Mouse (Mus musculus) heart, embryonic 14.5 days (tissue): ENCODE data around the gene Olfr1175-ps. TPM values are rescaled to one million over a fixed set of nuclear protein-coding genes. Genes with fewer than 3 reads are reported as not detected.

Source experiments
- ATAC-seq: fragments of 200-750 bp; cut with Nextera tagmentation; 2 replicates; pipeline ENCODE4 v1.8.0; 2017; ENCODE audit warnings: low read depth, moderate TSS enrichment; ENCODE audit not compliant: insufficient number of reproducible peaks, insufficient read depth, low FRiP score
- H3K27ac ChIP-seq, 2 experiments: fragments of 200-500 bp in 1 of 2; fragments of 300-500 bp in 1 of 2; sonication (generic) in 1 of 2; replicated peaks in 1 of 2; 2 replicates each; pipeline ENCODE4 v1.5.1; 2012 to 2014; ENCODE audit warnings: low read depth in 2 of 2, low read length in 2 of 2, control low read depth in 1 of 2, mild to moderate bottlenecking in 1 of 2, mixed read lengths in 1 of 2; ENCODE audit not compliant: control insufficient read depth in 1 of 2, insufficient read depth in 1 of 2
- H3K27me3 ChIP-seq: fragments of 300-500 bp; sonication (generic); 2 replicates; pipeline ENCODE4 v1.6.1; 2014; ENCODE audit warnings: mild to moderate bottlenecking, low read length, control low read depth; ENCODE audit not compliant: control insufficient read depth, insufficient read depth
- H3K36me3 ChIP-seq: fragments of 300-500 bp; sonication (generic); 2 replicates; pipeline ENCODE4 v1.6.1; 2014; ENCODE audit warnings: mild to moderate bottlenecking, control low read depth, low read length, mixed read lengths; ENCODE audit not compliant: control insufficient read depth, insufficient read depth
- H3K4me1 ChIP-seq, 2 experiments: fragments of 200-500 bp in 1 of 2; fragments of 300-500 bp in 1 of 2; sonication (generic) in 1 of 2; 2 replicates each; pipeline ENCODE4 v1.6.1; 2012 to 2014; ENCODE audit warnings: low read length in 2 of 2, control low read depth in 1 of 2, mixed read lengths in 1 of 2; ENCODE audit not compliant: control insufficient read depth in 2 of 2, insufficient read depth in 2 of 2
- H3K4me2 ChIP-seq: fragments of 300-500 bp; sonication (generic); 2 replicates; pipeline ENCODE4 v1.6.1; 2014; ENCODE audit warnings: mild to moderate bottlenecking, low read length
- H3K4me3 ChIP-seq, 2 experiments: fragments of 200-500 bp in 1 of 2; fragments of 300-500 bp in 1 of 2; sonication (generic) in 1 of 2; 2 replicates each; pipeline ENCODE4 v1.5.1; 2012 to 2014; ENCODE audit warnings: low read length in 2 of 2, mild to moderate bottlenecking in 2 of 2, control low read depth in 1 of 2, low read depth in 1 of 2, moderate library complexity in 1 of 2; ENCODE audit not compliant: control insufficient read depth in 1 of 2, insufficient read depth in 1 of 2
- H3K9ac ChIP-seq: fragments of 300-500 bp; sonication (generic); 2 replicates; pipeline ENCODE4 v1.6.1; 2014; ENCODE audit warnings: mild to moderate bottlenecking, low read length
- H3K9me3 ChIP-seq: fragments of 300-500 bp; sonication (generic); 2 replicates; pipeline ENCODE4 v1.6.1; 2016; ENCODE audit warnings: low read length, control low read depth; ENCODE audit not compliant: control insufficient read depth
- WGBS: fragments of 180-500 bp; shearing (Covaris S2); extraction: QIAGEN DNeasy Blood & Tissue Kit; methylation state at CpG from one replicate; pipeline ENCODE4 v1.1.7; 2014; 5-methylcytosine and 5-hydroxymethylcytosine counted together
- polyA plus RNA-seq: library from polyadenylated mRNA; unstranded; fragments of >200 nt; fragmentation: Nextera tagmentation; extraction: Ambion mirVana; gene quantifications from 2 replicates; pipeline ENCODE4 v1.2.1, GENCODE M21; 2014

The Olfr1175-ps gene
- polyA plus RNA-seq: not detected in 2 replicates

- no peak within 1 kb of the TSS for H3K9ac ChIP-seq
- H3K27me3 ChIP-seq: no peaks in the 10 kb centered on the region
- WGBS: 79% methylated on average over 2 of the region's 2 CpGs
- no peaks in the 10 kb centered on the region for H3K4me1 ChIP-seq
- no peaks in the 10 kb centered on the region for H3K9me3 ChIP-seq
- no peaks in the 10 kb centered on the region for H3K36me3 ChIP-seq
- ATAC-seq: no peak
- no peak within 1 kb of the TSS for H3K4me3 ChIP-seq
- H3K4me2 ChIP-seq: no peak within 1 kb of the TSS
- H3K27ac ChIP-seq: no peak within 1 kb of the TSS
These were observed at the start of gene Olfr1175-ps for GRCm38 (mm10) chr2:88327115-88327514. TSS of gene Olfr1175-ps (minus strand) at chr2:88327215.

GRCm38 (mm10) chr2:88356304-88356703 lies 29.3 kb upstream of the Olfr1175-ps start:
- H3K27ac ChIP-seq: no peak overlapping the region
- no peaks in the 10 kb centered on the region for H3K36me3 ChIP-seq
- no peak overlapping the region for H3K9ac ChIP-seq
- ATAC-seq: no peak
- H3K4me2 ChIP-seq: no peak overlapping the region
- no peaks in the 10 kb centered on the region for H3K27me3 ChIP-seq
- WGBS: 1% methylated on average over 2 of the region's 2 CpGs
- no peaks in the 10 kb centered on the region for H3K9me3 ChIP-seq
- H3K4me3 ChIP-seq: no peak overlapping the region
- no peaks in the 10 kb centered on the region for H3K4me1 ChIP-seq

GRCm38 (mm10) chr2:88346392-88346791 lies 19.4 kb upstream of the Olfr1175-ps start, which contains the start of gene Olfr1177-ps:
TSS of gene Olfr1177-ps (minus strand) at chr2:88346492.
- no peak for ATAC-seq
- no peaks in the 10 kb centered on the region for H3K4me1 ChIP-seq
- H3K27me3 ChIP-seq: no peaks in the 10 kb centered on the region
- H3K9ac ChIP-seq: no peak within 1 kb of the TSS
- H3K9me3 ChIP-seq: no peaks in the 10 kb centered on the region
- H3K4me3 ChIP-seq: no peak within 1 kb of the TSS
- H3K27ac ChIP-seq: no peak within 1 kb of the TSS
- no peak within 1 kb of the TSS for H3K4me2 ChIP-seq
- H3K36me3 ChIP-seq: no peaks in the 10 kb centered on the region
- 71% methylated on average over 1 of the region's 1 CpGs for WGBS

GRCm38 (mm10) chr2:88336421-88336820 lies 9.4 kb upstream of the Olfr1175-ps start, which contains the start of gene Olfr1176:
TSS of gene Olfr1176 (plus strand) at chr2:88336721.
- no peaks in the 10 kb centered on the region for H3K9me3 ChIP-seq
- H3K4me3 ChIP-seq: no peak within 1 kb of the TSS
- H3K27me3 ChIP-seq: no peaks in the 10 kb centered on the region
- H3K36me3 ChIP-seq: no peaks in the 10 kb centered on the region
- 77% methylated on average over 1 of the region's 1 CpGs for WGBS
- no peaks in the 10 kb centered on the region for H3K4me1 ChIP-seq
- H3K9ac ChIP-seq: no peak within 1 kb of the TSS
- no peak for ATAC-seq
- H3K27ac ChIP-seq: no peak within 1 kb of the TSS
- no peak within 1 kb of the TSS for H3K4me2 ChIP-seq

- no peak within 1 kb of the TSS for H3K9ac ChIP-seq
- no peak for ATAC-seq
- H3K27me3 ChIP-seq: no peaks in the 10 kb centered on the region
- H3K27ac ChIP-seq: no peak within 1 kb of the TSS
- no peaks in the 10 kb centered on the region for H3K9me3 ChIP-seq
- no peak within 1 kb of the TSS for H3K4me2 ChIP-seq
- H3K4me3 ChIP-seq: no peak within 1 kb of the TSS
- no peaks in the 10 kb centered on the region for H3K36me3 ChIP-seq
- WGBS: 82% methylated on average over 4 of the region's 4 CpGs
- no peaks in the 10 kb centered on the region for H3K4me1 ChIP-seq
These were observed 12.0 kb downstream of the Olfr1175-ps start, which contains the start of gene Olfr1174-ps for GRCm38 (mm10) chr2:88315035-88315434. TSS of gene Olfr1174-ps (minus strand) at chr2:88315135.

GRCm38 (mm10) chr2:88279775-88280174 lies 47.2 kb downstream of the Olfr1175-ps start, which contains the start of gene Olfr1173:
TSS of gene Olfr1173 (minus strand) at chr2:88279875.
- H3K4me1 ChIP-seq: no peaks in the 10 kb centered on the region
- no peak for ATAC-seq
- no peak within 1 kb of the TSS for H3K9ac ChIP-seq
- H3K27ac ChIP-seq: no peak within 1 kb of the TSS
- no peaks in the 10 kb centered on the region for H3K27me3 ChIP-seq
- H3K4me2 ChIP-seq: no peak within 1 kb of the TSS
- no peaks in the 10 kb centered on the region for H3K9me3 ChIP-seq
- no peak within 1 kb of the TSS for H3K4me3 ChIP-seq
- H3K36me3 ChIP-seq: no peaks in the 10 kb centered on the region

Other genes with a start within 250 kb of the Olfr1175-ps start
- not detected in 2 replicates for gene Olfr1164, start 233.2 kb downstream of the Olfr1175-ps start, polyA plus RNA-seq
- not detected in 2 replicates for gene Olfr1166, start 198.9 kb downstream of the Olfr1175-ps start, polyA plus RNA-seq
- not detected in 2 replicates for gene Olfr1167, start 172.0 kb downstream of the Olfr1175-ps start, polyA plus RNA-seq
- not detected in 2 replicates for gene Olfr1168, start 145.3 kb downstream of the Olfr1175-ps start, polyA plus RNA-seq
- gene Olfr1170, start 98.9 kb downstream of the Olfr1175-ps start, polyA plus RNA-seq: not detected in 2 replicates
- gene Olfr1173, start 47.3 kb downstream of the Olfr1175-ps start, polyA plus RNA-seq: not detected in 2 replicates
- not detected in 2 replicates for gene Olfr1174-ps, start 12.1 kb downstream of the Olfr1175-ps start, polyA plus RNA-seq
- gene Olfr1176, start 9.5 kb upstream of the Olfr1175-ps start, polyA plus RNA-seq: not detected in 2 replicates
- not detected in 2 replicates for gene Olfr1177-ps, start 19.3 kb upstream of the Olfr1175-ps start, polyA plus RNA-seq
- gene Olfr1178, start 59.8 kb upstream of the Olfr1175-ps start, polyA plus RNA-seq: not detected in 2 replicates
- not detected in 2 replicates for gene Olfr1179, start 79.2 kb upstream of the Olfr1175-ps start, polyA plus RNA-seq
- not detected in 2 replicates for gene Olfr1180, start 91.9 kb upstream of the Olfr1175-ps start, polyA plus RNA-seq
- gene Olfr1181, start 99.0 kb upstream of the Olfr1175-ps start, polyA plus RNA-seq: not detected in 2 replicates
- not detected in 2 replicates for gene Gm13757, start 121.9 kb upstream of the Olfr1175-ps start, polyA plus RNA-seq
- gene Olfr1183, start 127.7 kb upstream of the Olfr1175-ps start, polyA plus RNA-seq: not detected in 2 replicates
- gene Olfr1184, start 156.4 kb upstream of the Olfr1175-ps start, polyA plus RNA-seq: not detected in 2 replicates
- not detected in 2 replicates for gene Olfr1185-ps1, start 166.1 kb upstream of the Olfr1175-ps start, polyA plus RNA-seq
- gene Olfr1186, start 191.3 kb upstream of the Olfr1175-ps start, polyA plus RNA-seq: not detected in 2 replicates
- not detected in 2 replicates for gene Olfr1188, start 229.7 kb upstream of the Olfr1175-ps start, polyA plus RNA-seq